In the genomic region with DNA sequence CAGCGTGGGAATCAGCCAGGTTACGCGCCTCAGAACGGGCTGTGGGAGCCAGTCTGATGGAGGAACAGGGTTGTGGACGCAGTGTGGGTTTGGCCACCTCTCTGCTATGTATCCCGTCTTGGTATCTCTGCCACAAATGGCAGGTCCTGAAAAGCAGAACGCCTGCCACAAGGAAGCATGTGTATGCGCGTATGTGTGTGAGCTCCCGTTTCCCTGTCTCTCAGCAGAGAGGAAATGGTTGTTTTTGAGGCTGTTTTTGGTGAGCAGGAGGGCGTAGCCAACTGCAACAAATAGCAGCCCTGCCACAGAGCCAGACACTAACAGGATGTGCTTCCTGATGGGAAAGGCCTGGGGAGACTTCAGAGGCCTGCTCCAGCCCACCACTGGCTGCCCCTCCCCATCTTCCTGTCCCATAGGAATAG, we compare ENCODE assay signal across 8 mouse cellular contexts. TPM values are rescaled to one million over a fixed set of nuclear protein-coding genes. Genes with fewer than 3 reads are reported as not detected.
DNase-seq lines count a peak whose midpoint lies in the region; ATAC-seq and TF ChIP-seq lines count a peak whose summit lies in the region.

No protein-coding gene starts in this region.

- 89% methylated on average over 11 of the region's 11 CpGs for WGBS in hindbrain, embryonic 15.5 days
- whole genome bisulfite sequencing in liver, adult 2 months: 68% methylated on average over 11 of the region's 11 CpGs
- whole genome bisulfite sequencing in neural tube, embryonic 14.5 days: 82% methylated on average over 11 of the region's 11 CpGs
- WGBS in thymus, adult 2 months: 80% methylated on average over 11 of the region's 11 CpGs

- no peaks in the 10 kb centered on the region for H3K79me2 ChIP-seq in liver, adult 2 months (ENCODE audit: control insufficient read depth, insufficient read depth, low read length)

- H3K36me3 ChIP-seq in hindbrain, embryonic 15.5 days: no peaks in the 10 kb centered on the region
- H3K36me3 ChIP-seq in liver, adult 2 months (ENCODE audit: control insufficient read depth, insufficient read depth, low read length): no peaks in the 10 kb centered on the region
- H3K36me3 ChIP-seq in neural tube, embryonic 14.5 days (ENCODE audit: control insufficient read depth, insufficient read depth, low read length): no peaks in the 10 kb centered on the region
- no peaks in the 10 kb centered on the region for H3K36me3 ChIP-seq in thymus, adult 2 months (ENCODE audit: control insufficient read depth, insufficient read depth, low read length)

- peak overlapping the region; percentile 23 for H3K4me3 ChIP-seq in hindbrain, embryonic 15.5 days
- peak overlapping the region; percentile 72 for H3K4me3 ChIP-seq in liver, adult 2 months (ENCODE audit: insufficient read depth, low read depth, low read length)
- H3K4me3 ChIP-seq in neural tube, embryonic 14.5 days (ENCODE audit: low read depth, low read length): peak overlapping the region; percentile 0; the same call in 1 of the 2 replicates
- H3K4me3 ChIP-seq in thymus, adult 2 months (ENCODE audit: control insufficient read depth, insufficient read depth, low read length): no peak overlapping the region

- H3K9me3 ChIP-seq in hindbrain, embryonic 15.5 days: no peaks in the 10 kb centered on the region
- H3K9me3 ChIP-seq in neural tube, embryonic 14.5 days (ENCODE audit: control insufficient read depth, low read length): no peaks in the 10 kb centered on the region

- no peak for ATAC-seq in hindbrain, embryonic 15.5 days (ENCODE audit: low FRiP score, low read depth)
- ATAC-seq in neural tube, embryonic 14.5 days (ENCODE audit: low read depth): no peak

- no peak for TF ChIP-seq CTCF in liver, adult 2 months (IDR thresholded peaks at IDR 0.05; ENCODE audit: low read depth, low read length)
- no peak for TF ChIP-seq CTCF in thymus, adult 2 months (IDR thresholded peaks at IDR 0.05; ENCODE audit: borderline replicate concordance, control insufficient read depth, extremely low read depth, insufficient read depth, low read length, poor library complexity)

- peaks cover 21% of the 10 kb centered on the region for H3K4me1 ChIP-seq in hindbrain, embryonic 15.5 days (replicated peaks)
- H3K4me1 ChIP-seq in liver, adult 2 months (ENCODE audit: control insufficient read depth, insufficient read depth, low read length): no peaks in the 10 kb centered on the region
- peaks cover 7% of the 10 kb centered on the region; the same call in 1 of the 2 replicates for H3K4me1 ChIP-seq in neural tube, embryonic 14.5 days (ENCODE audit: control insufficient read depth, insufficient read depth, low read length)
- no peaks in the 10 kb centered on the region for H3K4me1 ChIP-seq in thymus, adult 2 months (replicated peaks; ENCODE audit: control insufficient read depth, insufficient read depth, low read length)

- no peak overlapping the region for H3K4me2 ChIP-seq in hindbrain, embryonic 15.5 days
- H3K4me2 ChIP-seq in neural tube, embryonic 14.5 days (ENCODE audit: low read depth, low read length): no peak overlapping the region

- H3K9ac ChIP-seq in hindbrain, embryonic 15.5 days: no peak overlapping the region
- peak overlapping the region; percentile 69 for H3K9ac ChIP-seq in liver, adult 2 months (ENCODE audit: low read depth, low read length)
- H3K9ac ChIP-seq in neural tube, embryonic 14.5 days (replicated peaks; ENCODE audit: low read depth, low read length): no peak overlapping the region

- peak overlapping the region; percentile 40 for H3K27ac ChIP-seq in hindbrain, embryonic 15.5 days (replicated peaks)
- H3K27ac ChIP-seq in liver, adult 2 months (replicated peaks; ENCODE audit: insufficient read depth, low read depth, low read length): peak overlapping the region; percentile 80
- H3K27ac ChIP-seq in neural tube, embryonic 14.5 days (ENCODE audit: low read depth, low read length): 0 out of 2 replicates have a peak overlapping the region, but pooled peaks have one; percentile 16
- H3K27ac ChIP-seq in thymus, adult 2 months (ENCODE audit: control insufficient read depth, insufficient read depth, low read length): no peak overlapping the region

- no peaks in the 10 kb centered on the region for H3K27me3 ChIP-seq in hindbrain, embryonic 15.5 days
- no peaks in the 10 kb centered on the region for H3K27me3 ChIP-seq in liver, adult 2 months (ENCODE audit: control insufficient read depth, insufficient read depth, low read length)
- H3K27me3 ChIP-seq in neural tube, embryonic 14.5 days (ENCODE audit: control insufficient read depth, insufficient read depth, low read length): no peaks in the 10 kb centered on the region
- H3K27me3 ChIP-seq in thymus, adult 2 months (ENCODE audit: control insufficient read depth, insufficient read depth, low read length): no peaks in the 10 kb centered on the region

- DNase-seq in gastrocnemius, adult 18-20 months (ENCODE audit: low spot score): peak; percentile 64
- DNase-seq in gastrocnemius, postnatal 4 days (ENCODE audit: low spot score in 2 of 2): no peak
- DNase-seq in gastrocnemius, adult 8-10 months (ENCODE audit: low spot score in 2 of 2): peak; percentile 50 to 54
- peak; percentile 48 for DNase-seq in liver, adult 2 months (ENCODE audit: extremely low read depth, low read depth, low spot score)
- DNase-seq in thymus, adult 2 months: no peak
- DNase-seq in right cerebral cortex, postnatal 10 days (ENCODE audit: low spot score in 2 of 2): no peak

- TF ChIP-seq POLR2A in liver, adult 2 months (IDR thresholded peaks at IDR 0.05; ENCODE audit: extremely low read depth, insufficient read depth, low read length): peak; percentile 50; the same call in 1 of the 2 replicates
- TF ChIP-seq POLR2A in thymus, adult 2 months (IDR thresholded peaks at IDR 0.05; ENCODE audit: control insufficient read depth, extremely low read depth, insufficient read depth, low read length, poor library complexity): no peak

RNA-seq across cellular contexts. Expression of gene Tmem204, which starts 2.4 kb away (rescaled TPM):
- total RNA-seq in gastrocnemius, adult 18-20 months (2021): 10 to 100 TPM; 10.8 to 18.8 TPM
- total RNA-seq in gastrocnemius, postnatal 4 days (2021): 10 to 100 TPM; 14.6 to 19.9 TPM
- total RNA-seq in gastrocnemius, adult 8-10 months (2022): 10 to 100 TPM in 1 of 4 experiments, 1 to 10 TPM in 3; 7.9 to 10.7 (median 8.2) TPM
- polyA plus RNA-seq in hindbrain, embryonic 15.5 days (2015; fragmentation: Nextera tagmentation; extraction: Ambion mirVana): 10.9 TPM in 2 replicates
- total RNA-seq in liver, adult 2 months (2014; rRNA removed): 22.3 and 23.9 TPM in 2 replicates
- 15.7 and 19.1 TPM in 2 replicates for polyA plus RNA-seq in liver, adult 2 months (2012; rRNA removed)
- polyA plus RNA-seq in neural tube, embryonic 14.5 days (2014; fragmentation: Nextera tagmentation; extraction: Ambion mirVana): 8.1 and 11.5 TPM in 2 replicates
- polyA plus RNA-seq in thymus, adult 2 months (2012; rRNA removed): 7.2 and 11.3 TPM in 2 replicates

RNA-seq across cellular contexts. Expression of gene Telo2, which starts 34.8 kb away (rescaled TPM):
- 1 to 10 TPM; 4.0 to 6.0 TPM for total RNA-seq in gastrocnemius, adult 18-20 months (2021)
- total RNA-seq in gastrocnemius, postnatal 4 days (2021): 10 to 100 TPM; 23.5 to 27.8 TPM
- 1 to 10 TPM; 4.2 to 8.6 (median 6.0) TPM for total RNA-seq in gastrocnemius, adult 8-10 months (2022)
- polyA plus RNA-seq in hindbrain, embryonic 15.5 days (2015; fragmentation: Nextera tagmentation; extraction: Ambion mirVana): 51.3 and 58.9 TPM in 2 replicates
- 3.2 and 5.4 TPM in 2 replicates for total RNA-seq in liver, adult 2 months (2014; rRNA removed)
- polyA plus RNA-seq in liver, adult 2 months (2012; rRNA removed): 5.7 and 7.3 TPM in 2 replicates
- 46.4 and 51.6 TPM in 2 replicates for polyA plus RNA-seq in neural tube, embryonic 14.5 days (2014; fragmentation: Nextera tagmentation; extraction: Ambion mirVana)
- polyA plus RNA-seq in thymus, adult 2 months (2012; rRNA removed): 26.4 and 28.1 TPM in 2 replicates

RNA-seq across cellular contexts. Expression of gene Ptx4, which starts 39.6 kb away (rescaled TPM):
- 1 to 10 TPM; 1.1 to 1.5 TPM for total RNA-seq in gastrocnemius, adult 18-20 months (2021)
- total RNA-seq in gastrocnemius, postnatal 4 days (2021): 10 to 100 TPM in 1 of 2 experiments, 1 to 10 TPM in 1; 6.0 to 12.6 TPM
- total RNA-seq in gastrocnemius, adult 8-10 months (2022): 1 to 10 TPM in 1 of 4 experiments, under 1 TPM in 3; 0.58 to 2.4 (median 0.79) TPM
- polyA plus RNA-seq in hindbrain, embryonic 15.5 days (2015; fragmentation: Nextera tagmentation; extraction: Ambion mirVana): not detected in 2 replicates
- total RNA-seq in liver, adult 2 months (2014; rRNA removed): not detected in 2 replicates
- not detected in 2 replicates for polyA plus RNA-seq in liver, adult 2 months (2012; rRNA removed)
- polyA plus RNA-seq in neural tube, embryonic 14.5 days (2014; fragmentation: Nextera tagmentation; extraction: Ambion mirVana): not detected in 2 replicates
- not detected in 2 replicates for polyA plus RNA-seq in thymus, adult 2 months (2012; rRNA removed)

RNA-seq across cellular contexts. Expression of gene Clcn7, which starts 52.2 kb away (rescaled TPM):
- 10 to 100 TPM; 15.0 to 16.0 TPM for total RNA-seq in gastrocnemius, adult 18-20 months (2021)
- total RNA-seq in gastrocnemius, postnatal 4 days (2021): 10 to 100 TPM; 23.0 to 25.0 TPM
- 10 to 100 TPM; 13.0 to 18.3 (median 16.0) TPM for total RNA-seq in gastrocnemius, adult 8-10 months (2022)
- 29.4 and 32.2 TPM in 2 replicates for polyA plus RNA-seq in hindbrain, embryonic 15.5 days (2015; fragmentation: Nextera tagmentation; extraction: Ambion mirVana)
- total RNA-seq in liver, adult 2 months (2014; rRNA removed): 16.7 and 17.9 TPM in 2 replicates
- polyA plus RNA-seq in liver, adult 2 months (2012; rRNA removed): 25.2 and 30.5 TPM in 2 replicates
- 26.3 and 26.7 TPM in 2 replicates for polyA plus RNA-seq in neural tube, embryonic 14.5 days (2014; fragmentation: Nextera tagmentation; extraction: Ambion mirVana)
- polyA plus RNA-seq in thymus, adult 2 months (2012; rRNA removed): 43.4 and 45.9 TPM in 2 replicates

Comparison
In these comparisons a context has a peak if more than half of its experiments do, and no peak if none do; other contexts are left out.
1. DNase-seq: peak in gastrocnemius, adult 18-20 months (single experiment), gastrocnemius, adult 8-10 months (2 of 2) and liver, adult 2 months (single experiment); none in gastrocnemius, postnatal 4 days (0 of 2), thymus, adult 2 months (single experiment) and right cerebral cortex, postnatal 10 days (0 of 2).